Mouse (Mus musculus) cerebellum, adult 9-11 months (tissue): Measurements from ENCODE around the gene Fbxw10.

ENCODE experiments used
- DNase-seq: peaks from one replicate; pipeline ENCODE4 v3.0.0; 2022

Fbxw10 gene

DNA sequence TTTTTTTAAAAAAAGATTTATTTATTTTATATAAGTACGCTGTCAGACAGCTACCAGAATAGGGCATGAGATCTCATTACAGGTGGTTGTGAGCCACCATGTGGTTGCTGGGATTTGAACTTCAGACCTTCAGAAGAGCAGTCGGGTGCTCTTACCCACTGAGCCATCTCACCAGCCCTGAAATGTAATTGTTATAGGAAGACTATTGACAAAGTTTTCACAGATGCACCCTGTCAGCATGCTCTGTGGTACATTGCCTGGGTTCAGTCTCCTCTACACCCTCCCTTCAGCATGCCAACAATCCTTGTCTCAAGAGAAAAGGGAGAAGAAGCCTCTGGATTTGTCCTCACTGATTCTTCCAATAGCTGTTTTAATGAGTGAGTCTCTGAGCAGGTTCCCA lies 66.3 kb downstream of the Fbxw10 start:
- DNase-seq, result no peak

DNA sequence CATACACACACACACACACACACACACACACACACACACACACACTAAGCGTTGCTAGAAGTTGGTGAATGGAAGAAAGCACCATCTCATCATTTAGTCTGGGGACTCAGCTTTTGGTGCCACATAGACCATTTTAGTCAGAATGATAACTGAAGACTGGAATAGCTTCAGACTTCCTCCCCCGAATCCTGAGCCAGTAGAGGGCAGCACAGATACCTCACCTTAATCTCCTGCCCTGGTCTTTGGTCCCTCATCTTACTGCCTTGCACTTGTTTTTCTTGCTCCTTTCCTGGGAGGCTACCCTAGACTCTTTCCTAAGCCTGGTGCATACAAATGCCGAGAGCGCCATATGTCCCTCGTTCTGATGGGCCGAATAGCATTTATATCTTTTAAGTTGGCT lies 67.7 kb downstream of the Fbxw10 start:
- no peak for DNase-seq

DNA sequence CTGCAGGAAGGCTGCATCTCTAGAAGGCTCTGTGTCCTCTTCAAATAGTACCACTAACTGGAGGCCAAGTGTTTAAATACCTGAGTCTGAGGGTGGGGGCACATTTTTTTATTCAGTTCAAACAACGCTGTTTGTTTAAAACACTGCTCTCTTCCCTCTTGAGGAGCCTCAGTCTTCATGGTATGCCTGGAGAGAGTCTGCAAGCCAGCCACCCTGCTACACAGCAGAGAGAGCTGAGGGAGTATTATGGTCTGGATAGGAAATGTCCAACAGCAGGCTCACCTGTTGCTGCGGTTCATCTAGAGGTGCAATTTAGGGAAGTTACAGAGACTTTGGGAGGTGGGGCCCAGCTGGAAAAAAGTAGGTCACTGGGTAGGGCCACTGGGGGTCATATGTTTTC lies 68.6 kb downstream of the Fbxw10 start:
- DNase-seq, result no peak

DNA sequence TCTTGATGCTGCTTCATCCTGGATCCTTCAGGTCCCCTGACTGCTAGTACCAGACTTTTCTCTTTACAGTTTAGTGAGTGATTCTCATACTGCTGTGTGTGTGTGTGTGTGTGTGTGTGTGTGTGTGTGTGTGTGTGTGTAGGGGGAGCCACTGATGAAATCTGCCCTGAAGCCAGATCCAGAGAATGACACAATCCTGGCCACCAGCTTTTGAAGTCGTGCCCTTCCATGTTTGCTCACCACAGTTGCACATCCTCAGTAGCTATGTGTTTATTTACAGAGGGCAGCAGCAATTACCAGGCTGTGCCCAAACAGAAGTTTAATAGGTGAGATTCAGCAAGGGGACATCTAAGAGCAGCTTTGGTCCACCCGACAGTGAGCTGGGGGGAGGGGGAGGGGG lies 69.9 kb downstream of the Fbxw10 start:
- DNase-seq, result no peak

DNA sequence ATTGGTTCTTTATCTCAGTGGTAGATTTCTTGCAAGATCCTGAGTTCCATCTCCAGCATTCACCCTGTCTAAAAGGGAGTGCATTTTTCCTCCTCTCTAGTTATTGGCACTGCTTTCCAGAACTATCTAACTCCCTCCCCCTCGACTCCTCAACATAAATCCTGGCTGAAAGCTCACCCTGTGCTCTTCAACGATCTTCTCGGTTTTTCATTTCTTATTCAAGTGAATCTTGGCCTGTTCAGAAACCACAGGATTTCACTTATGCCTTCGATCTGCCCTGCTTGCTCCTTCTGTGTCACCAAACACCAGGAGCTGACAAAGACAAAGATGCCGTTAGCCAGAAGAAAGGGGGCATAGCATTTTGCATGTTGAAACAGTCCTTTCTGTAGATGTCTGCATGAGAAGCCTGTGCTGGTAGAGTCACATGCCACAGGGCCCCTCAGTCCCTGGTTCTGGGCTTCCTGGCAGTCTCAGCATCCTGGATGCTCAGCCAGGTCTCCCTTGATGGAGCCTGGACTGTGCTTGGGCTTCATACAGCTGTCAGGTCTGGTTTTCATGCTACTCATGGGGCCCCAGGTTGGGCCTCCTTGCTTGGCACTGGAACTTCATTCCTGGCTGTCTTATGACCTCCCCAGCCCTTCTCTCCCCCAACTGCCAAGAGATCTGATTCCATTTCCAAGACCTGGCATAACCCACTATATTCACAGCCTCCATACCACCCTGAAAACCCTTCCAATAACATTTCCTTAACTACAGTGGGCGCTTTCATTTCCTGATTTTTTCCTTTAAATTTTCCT lies 73.3 kb downstream of the Fbxw10 start:
- no peak for DNase-seq

DNA sequence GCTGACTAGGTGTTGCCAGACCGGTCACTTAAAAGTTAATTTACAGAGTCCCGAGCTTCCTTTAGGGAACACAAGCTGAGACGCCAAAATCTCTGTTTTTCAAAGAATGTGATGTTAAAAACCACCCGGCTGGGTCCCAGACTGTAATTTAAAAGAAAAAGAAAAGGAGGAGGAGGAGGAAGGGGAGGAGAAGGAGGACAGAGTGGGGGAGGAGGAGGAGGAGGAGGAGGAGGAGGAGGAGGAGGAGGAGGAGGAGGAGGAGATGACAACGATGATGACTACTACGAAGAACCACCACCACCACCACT lies 73.8 kb downstream of the Fbxw10 start:
- no peak for DNase-seq

DNA sequence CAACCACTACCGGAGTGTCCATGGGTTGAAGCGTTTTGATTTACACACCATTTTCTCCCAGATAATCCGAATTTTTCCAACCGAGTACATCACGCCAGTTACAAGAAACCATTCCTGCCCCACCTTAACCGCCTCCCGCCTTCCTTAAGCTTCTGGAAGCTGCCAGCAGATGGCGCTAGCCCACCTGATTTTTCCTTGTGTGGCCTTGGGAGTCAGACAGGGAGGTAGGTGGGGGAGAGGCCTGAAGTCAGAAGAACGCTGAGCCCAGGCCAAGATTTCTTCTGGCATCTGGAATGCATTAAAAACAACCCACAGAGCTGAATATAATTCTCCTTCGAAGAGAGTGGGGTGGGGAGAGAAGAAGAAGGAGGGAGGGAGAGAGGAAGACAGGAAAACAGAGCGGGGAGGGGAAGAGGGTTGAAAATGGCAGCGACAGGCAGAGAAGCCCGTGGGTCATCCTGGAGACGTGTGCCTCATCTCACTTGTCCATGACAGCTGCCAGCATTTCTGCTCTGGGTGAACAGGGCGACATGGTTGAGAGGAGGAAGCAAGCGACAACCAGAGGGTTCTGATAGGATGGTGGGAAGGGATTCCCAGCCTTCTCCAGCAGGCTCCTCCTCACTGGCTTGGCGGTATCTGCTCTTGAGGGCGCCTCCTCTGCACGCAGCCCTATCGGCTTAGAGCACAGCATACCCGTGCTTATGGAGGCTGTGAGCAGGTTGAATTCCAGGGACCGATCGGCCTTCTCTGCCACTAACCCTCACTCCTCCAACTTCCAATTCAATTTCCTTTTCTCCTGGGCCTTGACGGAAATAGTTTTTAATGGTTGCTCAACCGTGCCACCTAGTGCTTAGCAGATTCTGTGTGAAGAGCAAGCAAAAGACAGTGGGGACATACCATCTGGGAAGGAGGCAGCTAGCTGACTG lies 74.4 kb downstream of the Fbxw10 start:
- DNase-seq, result peak; percentile 83

DNA sequence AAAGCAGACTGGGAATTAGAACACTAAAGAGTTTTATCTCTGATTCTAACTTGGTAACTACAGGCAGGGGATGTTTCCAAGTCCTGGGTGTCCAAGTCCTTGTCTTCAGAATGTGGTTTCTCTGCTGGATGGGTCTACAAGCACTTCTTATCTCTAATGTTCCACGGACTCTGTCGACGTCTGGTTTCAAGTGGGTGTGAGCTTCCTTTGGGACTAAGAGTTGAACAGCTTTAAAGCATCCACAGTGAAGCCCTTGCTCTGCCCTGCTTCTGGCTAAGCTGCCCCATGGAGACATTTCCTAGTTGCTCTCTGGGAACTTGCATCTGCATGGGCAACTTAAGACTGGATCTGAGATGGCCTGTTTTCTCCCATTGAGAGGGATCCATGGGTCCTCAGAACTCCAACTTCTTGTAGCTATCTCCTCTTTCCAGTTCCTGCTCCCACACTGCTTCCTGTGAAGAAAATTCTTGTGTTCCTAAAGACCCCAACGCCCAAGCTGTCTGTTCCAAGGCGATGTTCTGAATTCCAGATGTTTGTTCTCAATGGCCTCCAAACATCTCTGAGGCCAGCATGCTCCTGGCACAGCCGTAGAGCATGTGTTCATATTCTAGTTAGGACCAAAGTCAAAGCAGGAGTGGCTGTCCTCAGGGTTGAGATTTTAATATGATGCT lies 77.4 kb downstream of the Fbxw10 start:
- DNase-seq, result no peak
